Comparison of ENCODE assay signal across 15 mouse cellular contexts in genomic region chr13:45693953-45694352, GRCm38 (mm10).
DNase-seq lines count a peak whose midpoint lies in the region; ATAC-seq and TF ChIP-seq lines count a peak whose summit lies in the region.
"Had no signal": no experiment of that assay in that cellular context is flagged by ENCODE, and none has a peak within 500 bp of the region (broad histone marks: within the 10 kb centered on the region; RNA-seq: fewer than 3 reads in every experiment).

No protein-coding gene starts in this region.

- WGBS in hindbrain, postnatal 0 days, result 93% methylated on average over 9 of the region's 9 CpGs
- 97% methylated on average over 9 of the region's 9 CpGs for WGBS in hindbrain, embryonic 16.5 days
- WGBS in stomach, postnatal 0 days, result 92% methylated on average over 9 of the region's 9 CpGs

- peaks cover 5% of the 10 kb centered on the region; the same call in 1 of the 2 replicates for H3K4me1 ChIP-seq in hindbrain, postnatal 0 days (ENCODE audit: insufficient read depth, low read length)
- H3K4me1 ChIP-seq in hindbrain, embryonic 16.5 days (ENCODE audit: control insufficient read depth, insufficient read depth, low read depth, low read length), result no peaks in the 10 kb centered on the region; the same call in 1 of the 2 replicates
- peaks cover 66% of the 10 kb centered on the region for H3K4me1 ChIP-seq in megakaryocyte, embryonic 14.5 days
- no peaks in the 10 kb centered on the region for H3K4me1 ChIP-seq in stomach, postnatal 0 days (replicated peaks; ENCODE audit: control insufficient read depth, insufficient read depth)
- H3K4me1 ChIP-seq: limb, embryonic 12.5 days had no signal

- no peaks in the 10 kb centered on the region for H3K27me3 ChIP-seq in hindbrain, postnatal 0 days (ENCODE audit: insufficient read depth, low read length)
- H3K27me3 ChIP-seq in hindbrain, embryonic 16.5 days (replicated peaks; ENCODE audit: control insufficient read depth, insufficient read depth, low read length), result no peaks in the 10 kb centered on the region
- no peaks in the 10 kb centered on the region for H3K27me3 ChIP-seq in megakaryocyte, embryonic 14.5 days (replicated peaks)
- H3K27me3 ChIP-seq in stomach, postnatal 0 days (ENCODE audit: control insufficient read depth, insufficient read depth, low read length), result no peaks in the 10 kb centered on the region
- H3K27me3 ChIP-seq: kidney, embryonic 15.5 days; limb, embryonic 12.5 days had no signal

- no peak overlapping the region for H3K9ac ChIP-seq in hindbrain, postnatal 0 days (replicated peaks; ENCODE audit: low read length)
- H3K9ac ChIP-seq in hindbrain, embryonic 16.5 days (ENCODE audit: low read depth, low read length), result no peak overlapping the region
- no peak overlapping the region for H3K9ac ChIP-seq in stomach, postnatal 0 days (ENCODE audit: low read length)
- H3K9ac ChIP-seq: hindbrain, embryonic 14.5 days; kidney, embryonic 15.5 days; limb, embryonic 12.5 days had no signal

- DNase-seq in hindbrain, postnatal 0 days (ENCODE audit: low spot score), result no peak
- DNase-seq in brain, embryonic 14.5 days (ENCODE audit: low read depth), result no peak
- DNase-seq in stomach, postnatal 0 days (ENCODE audit: low spot score), result no peak
- no peak for DNase-seq in layer of hippocampus, adult 8-10 months (ENCODE audit: low spot score in 2 of 2)
- DNase-seq: cerebellum, adult 11 months; right cerebral cortex, postnatal 4 days; thymus, postnatal 4 days had no signal

- TF ChIP-seq EP300 in stomach, postnatal 0 days (optimal IDR thresholded peaks at IDR 0.05), result no peak

- TF ChIP-seq POLR2A in brain, embryonic 14.5 days (IDR thresholded peaks at IDR 0.05; ENCODE audit: borderline replicate concordance, extremely low read depth, insufficient read depth, insufficient read length, poor library complexity, severe bottlenecking), result no peak

- TF ChIP-seq CTCF in hindbrain, postnatal 0 days (IDR thresholded peaks at IDR 0.05; ENCODE audit: low read depth), result peak; percentile 35
- TF ChIP-seq CTCF in brain, embryonic 14.5 days (IDR thresholded peaks at IDR 0.05; ENCODE audit: borderline replicate concordance, extremely low read depth, insufficient read depth, insufficient read length), result peak; percentile 15; the same call in 1 of the 2 replicates
- peak; percentile 45 for TF ChIP-seq CTCF in stomach, postnatal 0 days (IDR thresholded peaks at IDR 0.05; ENCODE audit: low read depth)

- no peak overlapping the region for H3K27ac ChIP-seq in hindbrain, postnatal 0 days
- H3K27ac ChIP-seq in hindbrain, embryonic 16.5 days (ENCODE audit: low read depth, low read length), result no peak overlapping the region
- no peak overlapping the region for H3K27ac ChIP-seq in stomach, postnatal 0 days (replicated peaks)
- H3K27ac ChIP-seq: forebrain, embryonic 10.5 days; hindbrain, embryonic 14.5 days; limb, embryonic 12.5 days had no signal

- no peak for ATAC-seq in hindbrain, postnatal 0 days
- no peak for ATAC-seq in hindbrain, embryonic 16.5 days
- ATAC-seq in megakaryocyte, adult 5-6 weeks (ENCODE audit: poor library complexity, severe bottlenecking), result no peak
- ATAC-seq in stomach, postnatal 0 days (ENCODE audit: low FRiP score, low TSS enrichment), result no peak

- H3K4me3 ChIP-seq in hindbrain, postnatal 0 days (ENCODE audit: low read length), result no peak overlapping the region
- H3K4me3 ChIP-seq in hindbrain, embryonic 16.5 days (ENCODE audit: low read length), result no peak overlapping the region
- peak overlapping the region; percentile 50 for H3K4me3 ChIP-seq in megakaryocyte, embryonic 14.5 days (replicated peaks)
- H3K4me3 ChIP-seq in stomach, postnatal 0 days (ENCODE audit: low read depth, low read length), result no peak overlapping the region
- H3K4me3 ChIP-seq: forebrain, embryonic 10.5 days; kidney, embryonic 15.5 days; limb, embryonic 12.5 days; myocyte had no signal

- no peaks in the 10 kb centered on the region for H3K9me3 ChIP-seq in hindbrain, postnatal 0 days (ENCODE audit: low read length)
- H3K9me3 ChIP-seq in hindbrain, embryonic 16.5 days (ENCODE audit: control insufficient read depth, low read length), result peaks cover 2% of the 10 kb centered on the region; the same call in 1 of the 2 replicates
- H3K9me3 ChIP-seq in megakaryocyte, embryonic 14.5 days, result peaks cover 4% of the 10 kb centered on the region; the same call in 1 of the 2 replicates
- H3K9me3 ChIP-seq in stomach, postnatal 0 days (ENCODE audit: control insufficient read depth, low read length), result no peaks in the 10 kb centered on the region
- H3K9me3 ChIP-seq: kidney, embryonic 15.5 days had no signal

- H3K36me3 ChIP-seq in hindbrain, postnatal 0 days (ENCODE audit: insufficient read depth, low read length), result no peaks in the 10 kb centered on the region
- no peaks in the 10 kb centered on the region for H3K36me3 ChIP-seq in hindbrain, embryonic 16.5 days (ENCODE audit: control insufficient read depth, insufficient read depth, low read length)
- peaks cover 54% of the 10 kb centered on the region for H3K36me3 ChIP-seq in megakaryocyte, embryonic 14.5 days (replicated peaks; ENCODE audit: low read length)
- H3K36me3 ChIP-seq in stomach, postnatal 0 days (ENCODE audit: control insufficient read depth, insufficient read depth, low read length), result no peaks in the 10 kb centered on the region; the same call in 1 of the 2 replicates

- no peak overlapping the region for H3K4me2 ChIP-seq in hindbrain, postnatal 0 days (ENCODE audit: low read depth, low read length)
- H3K4me2 ChIP-seq in hindbrain, embryonic 16.5 days (ENCODE audit: low read length), result no peak overlapping the region
- no peak overlapping the region for H3K4me2 ChIP-seq in stomach, postnatal 0 days (replicated peaks; ENCODE audit: low read depth)
- H3K4me2 ChIP-seq: hindbrain, embryonic 14.5 days; kidney, embryonic 15.5 days; limb, embryonic 12.5 days had no signal
